Mouse (Mus musculus) forebrain, embryonic 11.5 days (tissue): ENCODE measurements at regions not wholly inside any gene's neighbourhood (a gene's known extent, or its start where the extent isn't known, plus 50 kb on each side); places are given as distances from the start of the nearest gene placed in this dataset.
"Not testable (repeated sequence)": the region's sequence is repeated elsewhere in the genome, so short reads cannot be mapped to it uniquely, and the experiment has no call there.

Experiments used
- ATAC-seq: fragments of 200-750 bp; cut with Nextera tagmentation; replicated peaks from 2 replicates; pipeline ENCODE4 v1.8.0; 2017; ENCODE audit warnings: moderate TSS enrichment; ENCODE audit not compliant: low FRiP score
- DNase-seq: peaks from one replicate; pipeline ENCODE4 v3.0.0-alpha.2; 2017; ENCODE audit warnings: low spot score
- H3K27ac ChIP-seq: fragments of 300-500 bp; sonication (generic); 2 replicates; pipeline ENCODE4 v1.5.1; 2014; ENCODE audit warnings: low read depth, low read length
- H3K27me3 ChIP-seq: fragments of 300-500 bp; sonication (generic); 2 replicates; pipeline ENCODE4 v1.6.1; 2014; ENCODE audit warnings: mild to moderate bottlenecking, low read length, mixed read lengths; ENCODE audit not compliant: control insufficient read depth, insufficient read depth
- H3K36me3 ChIP-seq: fragments of 300-500 bp; sonication (generic); 2 replicates; pipeline ENCODE4 v1.6.1; 2014; ENCODE audit warnings: mild to moderate bottlenecking, low read length, moderate library complexity, mixed read lengths; ENCODE audit not compliant: control insufficient read depth, insufficient read depth
- H3K4me1 ChIP-seq: fragments of 300-500 bp; sonication (generic); replicated peaks from 2 replicates; pipeline ENCODE4 v1.6.1; 2014; ENCODE audit warnings: low read length, mixed read lengths; ENCODE audit not compliant: control insufficient read depth, insufficient read depth
- H3K4me2 ChIP-seq: fragments of 300-500 bp; sonication (generic); 2 replicates; pipeline ENCODE4 v1.6.1; 2014; ENCODE audit warnings: low read depth, mild to moderate bottlenecking, low read length, moderate library complexity, mixed read lengths; ENCODE audit not compliant: severe bottlenecking
- H3K4me3 ChIP-seq: fragments of 300-500 bp; sonication (generic); 2 replicates; pipeline ENCODE4 v1.5.1; 2014; ENCODE audit warnings: low read depth, low read length
- H3K9ac ChIP-seq: fragments of 300-500 bp; sonication (generic); 2 replicates; pipeline ENCODE4 v1.6.1; 2014; ENCODE audit warnings: low read length
- H3K9me3 ChIP-seq: fragments of 300-500 bp; sonication (generic); 2 replicates; pipeline ENCODE4 v1.6.1; 2016; ENCODE audit warnings: low read length, mixed read lengths; ENCODE audit not compliant: control insufficient read depth
- WGBS: fragments of 180-500 bp; shearing (Covaris S2); extraction: QIAGEN DNeasy Blood & Tissue Kit; methylation state at CpG from one replicate; pipeline ENCODE4 v1.1.7; 2014; 5-methylcytosine and 5-hydroxymethylcytosine counted together

DNA sequence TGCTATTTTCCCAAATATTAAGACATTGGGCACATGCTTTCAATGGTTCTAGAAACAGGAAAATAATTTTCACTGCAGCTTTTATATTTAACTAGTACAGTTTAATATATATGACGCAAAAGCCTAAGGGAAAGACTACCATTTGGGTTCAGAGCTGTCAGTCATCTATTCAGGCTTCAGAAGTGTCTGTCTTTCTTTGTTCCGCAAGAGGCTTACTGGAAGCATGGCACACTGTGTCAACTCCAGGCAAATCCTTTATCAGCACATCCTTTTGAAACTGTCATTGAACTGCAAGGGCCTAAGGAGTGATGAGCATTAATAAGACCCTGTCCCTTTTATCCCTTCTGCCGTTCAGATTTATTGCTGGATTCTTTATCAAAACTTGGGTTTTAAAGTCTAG lies 158.2 kb downstream of the Gm5152 start:
- not testable (repeated sequence) for H3K4me2 ChIP-seq, H3K27ac ChIP-seq, H3K9ac ChIP-seq, H3K4me3 ChIP-seq, H3K36me3 ChIP-seq, H3K9me3 ChIP-seq, H3K4me1 ChIP-seq, H3K27me3 ChIP-seq, DNase-seq
- 66% methylated on average over 3 of the region's 3 CpGs for WGBS
- 0 out of 2 replicates have a peak, but pooled peaks have one; percentile 61 for ATAC-seq

DNA sequence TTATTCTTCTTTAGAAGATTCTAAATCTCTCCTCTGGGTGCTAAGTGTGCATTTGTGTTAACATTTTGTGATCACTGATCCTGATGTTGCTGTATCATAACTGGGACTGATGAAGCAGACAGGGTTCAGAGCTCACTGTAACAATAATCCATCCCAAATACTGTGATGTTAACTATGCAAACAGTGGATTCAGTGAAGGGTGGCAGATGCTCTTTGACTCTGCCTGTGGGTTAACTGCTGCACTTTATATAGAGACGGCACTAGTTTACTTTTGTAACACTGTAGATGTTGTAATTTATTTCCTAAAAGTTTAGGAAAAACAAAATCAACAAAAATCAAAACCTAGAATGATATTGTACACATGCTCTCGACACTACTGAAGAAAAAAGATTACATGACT lies 190.9 kb downstream of the Gm5152 start:
- Histone ChIP-seq H3K9ac (no peak overlapping the region), H3K4me1 (no peaks in the 10 kb centered on the region), H3K9me3 (no peaks in the 10 kb centered on the region), H3K36me3 (no peaks in the 10 kb centered on the region), H3K4me3 (no peak overlapping the region), H3K27ac (no peak overlapping the region), H3K27me3 (no peaks in the 10 kb centered on the region), H3K4me2 (no peak overlapping the region)
- DNase-seq, result no peak
- 73% methylated on average over 2 of the region's 2 CpGs for WGBS
- ATAC-seq, result no peak

DNA sequence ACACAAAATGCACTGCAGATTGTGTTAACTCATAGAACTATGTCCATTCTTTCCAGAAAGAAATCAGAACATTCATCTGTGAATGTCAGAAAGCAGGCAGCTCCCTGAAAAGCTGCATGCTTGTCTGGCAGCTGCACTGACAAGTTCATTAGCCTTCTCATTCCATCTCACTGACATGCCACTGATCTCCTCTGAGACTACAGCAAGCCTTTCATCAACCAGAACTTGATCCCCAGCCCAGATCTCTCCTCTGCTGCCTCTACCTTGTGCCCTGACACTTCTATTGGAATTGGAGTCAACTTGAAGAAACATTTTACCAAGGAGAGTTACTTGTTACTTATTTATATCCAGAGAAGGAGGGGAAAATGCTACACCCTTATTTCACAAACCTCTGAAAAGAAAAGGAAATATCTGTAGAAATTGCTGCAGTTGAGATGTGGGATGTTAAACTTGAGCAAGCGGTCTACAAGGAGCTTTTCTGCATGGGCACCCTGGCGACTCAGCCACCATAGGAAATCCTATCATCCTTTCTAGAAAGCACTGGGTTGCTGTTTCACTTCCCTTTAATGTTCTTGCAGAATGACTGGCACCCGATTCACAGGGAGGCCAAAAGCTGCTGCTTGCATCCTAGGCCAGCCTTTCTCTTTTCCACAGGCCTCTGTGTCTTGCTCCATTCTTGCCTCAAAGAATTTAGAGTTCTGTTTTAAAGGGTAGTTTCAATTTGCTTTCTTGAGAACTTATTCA lies 191.5 kb downstream of the Gm5152 start:
- Histone ChIP-seq H3K27ac (no peak overlapping the region), H3K27me3 (no peaks in the 10 kb centered on the region), H3K4me2 (no peak overlapping the region), H3K9ac (no peak overlapping the region), H3K4me3 (no peak overlapping the region), H3K36me3 (no peaks in the 10 kb centered on the region), H3K4me1 (no peaks in the 10 kb centered on the region), H3K9me3 (no peaks in the 10 kb centered on the region)
- 75% methylated on average over 3 of the region's 3 CpGs for WGBS
- ATAC-seq (no peak), DNase-seq (no peak)

DNA sequence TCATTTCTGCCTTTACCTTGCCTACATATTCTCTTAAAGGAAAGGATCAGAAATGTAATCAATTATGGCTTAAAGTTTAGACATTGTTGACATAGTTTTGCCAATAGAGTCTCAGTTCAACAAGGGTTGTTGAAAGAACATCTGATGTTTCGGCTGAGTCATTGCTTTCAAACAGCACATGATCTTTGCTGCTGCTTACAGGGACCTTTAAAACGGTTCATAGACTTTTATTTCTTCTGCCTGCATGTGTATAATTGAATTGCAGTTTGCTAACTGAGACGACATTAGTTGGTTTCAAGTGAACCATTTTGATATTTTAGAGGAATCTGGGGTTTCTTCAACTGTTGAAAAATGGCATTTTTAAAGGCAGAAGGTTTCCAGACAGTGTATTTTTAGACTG lies 204.7 kb downstream of the Gm5152 start:
- Histone ChIP-seq H3K4me2 (no peak overlapping the region), H3K4me3 (no peak overlapping the region), H3K27ac (no peak overlapping the region), H3K36me3 (no peaks in the 10 kb centered on the region), H3K27me3 (no peaks in the 10 kb centered on the region), H3K9ac (no peak overlapping the region), H3K4me1 (no peaks in the 10 kb centered on the region), H3K9me3 (no peaks in the 10 kb centered on the region)
- no peak for ATAC-seq
- no peak for DNase-seq
- WGBS, result 80% methylated on average over 3 of the region's 3 CpGs

DNA sequence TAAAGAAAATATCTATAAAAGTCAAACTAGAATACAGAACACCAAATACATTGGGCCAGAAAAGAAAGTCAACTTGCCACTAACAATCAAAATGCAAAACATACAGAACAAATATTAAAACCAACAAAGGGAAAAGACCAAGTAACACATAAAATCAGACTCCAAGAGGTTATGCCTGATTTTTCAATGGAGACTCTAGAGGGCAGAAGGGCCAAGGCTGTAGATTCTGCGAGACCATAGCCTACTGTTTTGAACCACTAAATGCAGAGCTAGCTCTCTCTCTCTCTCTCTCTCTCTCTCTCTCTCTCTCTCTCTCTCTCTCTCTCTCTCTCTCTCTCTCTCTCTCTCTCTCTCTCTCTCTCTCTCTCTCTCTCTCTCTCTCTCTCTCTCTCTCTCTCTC lies 221.2 kb downstream of the Gm5152 start:
- H3K9ac ChIP-seq, H3K36me3 ChIP-seq, DNase-seq, H3K9me3 ChIP-seq, H3K4me2 ChIP-seq, H3K4me3 ChIP-seq, ATAC-seq, H3K27ac ChIP-seq, H3K27me3 ChIP-seq, H3K4me1 ChIP-seq: not testable (repeated sequence)
- 100% methylated on average over 1 of the region's 1 CpGs for WGBS
